Mouse (Mus musculus) heart, embryonic 16.5 days (tissue): ENCODE results near the gene Jph3. TPM values are rescaled to one million over a fixed set of nuclear protein-coding genes. Genes with fewer than 3 reads are reported as not detected.

ENCODE experiments used
- ATAC-seq: fragments of 200-750 bp; cut with Nextera tagmentation; replicated peaks from 2 replicates; pipeline ENCODE4 v1.8.0; 2017; ENCODE audit warnings: moderate number of reproducible peaks; ENCODE audit not compliant: insufficient read depth, low FRiP score; ENCODE audit errors: extremely low read depth
- H3K27ac ChIP-seq: fragments of 300-500 bp; sonication (generic); 2 replicates; pipeline ENCODE4 v1.5.1; 2014; ENCODE audit warnings: mild to moderate bottlenecking, low read length, control low read depth, moderate library complexity
- H3K27me3 ChIP-seq: fragments of 300-500 bp; sonication (generic); 2 replicates; pipeline ENCODE4 v1.6.1; 2014; ENCODE audit warnings: low read length, mixed read lengths; ENCODE audit not compliant: control insufficient read depth, insufficient read depth
- H3K36me3 ChIP-seq: fragments of 300-500 bp; sonication (generic); 2 replicates; pipeline ENCODE4 v1.6.1; 2014; ENCODE audit not compliant: control insufficient read depth, insufficient read depth
- H3K4me1 ChIP-seq: fragments of 300-500 bp; sonication (generic); 2 replicates; pipeline ENCODE4 v1.6.1; 2014; ENCODE audit warnings: low read length, mixed read lengths; ENCODE audit not compliant: control insufficient read depth, insufficient read depth
- H3K4me2 ChIP-seq: fragments of 300-500 bp; sonication (generic); 2 replicates; pipeline ENCODE4 v1.6.1; 2014; ENCODE audit warnings: low read depth, mild to moderate bottlenecking, control low read depth, low read length
- H3K4me3 ChIP-seq: fragments of 300-500 bp; sonication (generic); 2 replicates; pipeline ENCODE4 v1.5.1; 2014; ENCODE audit warnings: mild to moderate bottlenecking, control low read depth, low read length
- H3K9ac ChIP-seq: fragments of 300-500 bp; sonication (generic); 2 replicates; pipeline ENCODE4 v1.6.1; 2014; ENCODE audit warnings: low read length, control low read depth
- H3K9me3 ChIP-seq: fragments of 300-500 bp; sonication (generic); replicated peaks from 2 replicates; pipeline ENCODE4 v1.6.1; 2016; ENCODE audit warnings: low read length; ENCODE audit not compliant: control insufficient read depth
- WGBS: fragments of 180-500 bp; shearing (Covaris S2); extraction: QIAGEN DNeasy Blood & Tissue Kit; methylation state at CpG from one replicate; pipeline ENCODE4 v1.1.7; 2014; 5-methylcytosine and 5-hydroxymethylcytosine counted together
- polyA plus RNA-seq: library from polyadenylated mRNA; unstranded; fragments of >200 nt; fragmentation: Nextera tagmentation; extraction: Ambion mirVana; gene quantifications from 2 replicates; pipeline ENCODE4 v1.2.1, GENCODE M21; 2015

Jph3 gene
- polyA plus RNA-seq, 1 experiment from 2014 or later: 0.21 TPM

DNA sequence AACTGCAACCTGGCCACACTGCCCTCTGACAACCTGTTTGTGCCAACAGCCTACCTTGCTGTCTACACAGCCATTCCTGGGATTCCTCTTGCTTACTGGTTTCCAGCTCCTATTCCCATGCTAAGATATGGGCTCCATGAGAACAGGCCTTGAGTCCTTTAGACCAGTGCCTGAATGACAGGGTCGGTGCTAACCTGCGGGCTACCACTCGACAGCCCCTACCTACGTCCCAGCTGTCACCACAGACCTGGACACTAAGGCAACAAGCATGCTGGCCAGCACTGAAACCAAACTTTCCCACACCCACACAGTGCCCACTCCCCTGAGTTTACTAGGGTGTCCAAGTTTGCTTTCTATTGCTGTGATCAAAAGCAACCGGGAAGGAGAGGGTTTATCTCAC is 98.3 kb downstream of the Jph3 start:
- Histone ChIP-seq H3K9ac (no peak overlapping the region), H3K9me3 (no peaks in the 10 kb centered on the region), H3K4me2 (no peak overlapping the region), H3K4me1 (peaks cover 10% of the 10 kb centered on the region), H3K27ac (no peak overlapping the region), H3K4me3 (no peak overlapping the region), H3K36me3 (no peaks in the 10 kb centered on the region), H3K27me3 (no peaks in the 10 kb centered on the region)
- no peak for ATAC-seq
- WGBS: 87% methylated on average over 5 of the region's 5 CpGs

DNA sequence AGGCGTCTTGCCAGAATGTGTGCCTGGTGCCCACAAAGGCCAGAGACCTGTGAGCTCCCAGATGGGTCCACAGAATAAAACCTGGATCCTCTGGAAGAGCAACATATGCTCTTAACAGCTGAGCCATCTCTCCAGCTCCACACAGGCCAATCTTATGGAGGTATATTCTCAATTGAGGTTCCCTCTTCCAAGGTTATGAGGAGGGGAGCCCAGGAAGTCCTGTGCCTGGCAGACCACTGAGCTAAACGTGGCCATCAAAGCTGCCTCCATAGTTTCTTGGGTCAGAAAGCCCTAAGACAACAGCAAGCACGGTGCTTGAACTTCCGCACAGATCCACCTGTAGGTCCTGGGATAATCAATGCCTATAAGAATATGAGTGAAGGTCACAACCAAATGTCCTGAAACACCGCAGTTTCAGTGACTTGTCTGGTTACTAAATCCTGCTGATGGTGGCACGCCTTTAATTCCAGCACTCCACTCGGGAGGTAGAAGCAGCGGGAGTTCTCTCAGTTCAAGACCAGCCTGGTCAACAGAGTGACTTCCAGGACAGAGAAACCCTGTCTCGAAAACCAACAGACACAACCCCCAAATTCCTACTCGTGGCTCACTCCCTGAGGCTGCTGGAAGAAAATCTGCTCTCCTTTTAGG is 99.1 kb downstream of the Jph3 start:
- 29% methylated on average over 10 of the region's 10 CpGs for WGBS
- Histone ChIP-seq H3K9ac (peak overlapping the region; percentile 85), H3K4me2 (peak overlapping the region; percentile 69), H3K27me3 (no peaks in the 10 kb centered on the region), H3K9me3 (no peaks in the 10 kb centered on the region), H3K27ac (no peak overlapping the region), H3K4me3 (peak overlapping the region; percentile 85), H3K4me1 (peaks cover 10% of the 10 kb centered on the region), H3K36me3 (no peaks in the 10 kb centered on the region)
- no peak for ATAC-seq

DNA sequence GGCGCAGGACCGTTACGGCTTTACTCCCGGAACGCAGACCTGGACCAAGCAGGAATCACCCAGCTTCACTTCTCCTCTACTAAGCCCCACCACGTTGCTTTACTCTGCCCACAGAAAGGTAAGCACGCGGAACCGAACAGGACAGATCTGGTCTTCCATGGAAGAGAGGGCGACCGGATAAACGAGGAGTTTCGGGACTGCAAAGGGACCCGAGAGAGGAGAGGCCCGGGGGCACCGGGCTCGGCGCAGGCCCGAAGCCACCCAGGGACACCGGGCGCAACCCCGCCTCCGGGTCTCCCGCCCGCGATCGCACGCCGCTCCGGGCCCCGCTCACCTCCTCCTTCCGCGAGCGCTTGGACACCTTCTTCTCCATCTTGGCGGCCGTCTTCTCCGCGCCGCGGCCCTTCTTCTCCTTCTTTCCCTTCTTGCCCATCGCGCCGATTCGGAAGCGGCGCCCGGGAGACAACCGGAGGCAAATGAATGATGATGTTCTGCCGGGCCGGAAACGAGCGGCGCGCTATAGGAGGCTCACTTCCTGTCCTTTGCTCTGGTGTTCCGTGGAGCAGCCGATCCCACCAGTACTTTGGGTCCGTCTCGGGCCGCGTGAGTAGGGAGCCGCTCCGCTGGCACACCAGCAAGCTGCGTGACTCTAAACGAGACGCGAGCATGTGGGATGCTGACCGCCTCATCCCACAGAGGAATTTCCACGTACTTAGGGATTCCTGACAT is 99.8 kb downstream of the Jph3 start, which contains the start of gene Klhdc4:
Gene Klhdc4 (minus strand): TSS at position 522 of the 729 bp plus-strand sequence.
- H3K9me3 ChIP-seq: no peaks in the 10 kb centered on the region
- peak; percentile 96 for ATAC-seq
- under 1% methylated on average over 57 of the region's 68 CpGs for WGBS
- no peaks in the 10 kb centered on the region for H3K27me3 ChIP-seq
- H3K9ac ChIP-seq: peak within 1 kb of the TSS; percentile 85
- H3K27ac ChIP-seq: no peak within 1 kb of the TSS
- peak within 1 kb of the TSS; percentile 85 for H3K4me3 ChIP-seq
- peak within 1 kb of the TSS; percentile 69 for H3K4me2 ChIP-seq
- no peaks in the 10 kb centered on the region for H3K36me3 ChIP-seq
- peaks cover 10% of the 10 kb centered on the region for H3K4me1 ChIP-seq

DNA sequence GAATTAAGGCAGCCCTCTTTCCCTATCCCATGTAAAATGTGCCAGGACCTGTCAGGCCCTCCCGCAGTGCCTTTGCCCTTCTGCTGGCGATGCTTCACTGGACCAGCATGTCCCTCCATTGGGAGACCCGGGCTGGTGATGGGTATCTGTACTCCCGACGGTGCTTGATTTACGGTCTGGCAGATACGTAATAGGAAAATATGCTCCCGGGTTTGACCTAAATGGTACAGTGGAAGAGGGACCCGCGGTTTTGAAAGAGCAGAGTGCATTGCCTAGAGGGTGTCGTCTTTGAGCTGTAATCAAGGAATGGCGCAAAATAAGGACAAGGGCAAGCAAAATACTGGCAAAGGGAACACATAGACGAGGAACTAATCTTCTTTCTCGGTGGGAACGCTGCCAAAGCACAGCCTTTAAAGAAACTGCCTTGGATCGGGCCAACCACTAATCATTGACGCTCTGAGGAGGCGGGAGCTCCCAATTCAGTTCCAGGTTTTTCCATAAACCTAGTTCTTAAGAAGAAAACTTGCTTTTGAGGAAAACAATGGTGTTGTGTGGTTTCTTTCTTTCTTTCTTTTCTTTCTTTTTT is 100.4 kb downstream of the Jph3 start:
- peak overlapping the region; percentile 85 for H3K9ac ChIP-seq
- H3K4me3 ChIP-seq: peak overlapping the region; percentile 85
- H3K36me3 ChIP-seq: no peaks in the 10 kb centered on the region
- H3K27ac ChIP-seq: no peak overlapping the region
- H3K27me3 ChIP-seq: no peaks in the 10 kb centered on the region
- peak; percentile 62 for ATAC-seq
- H3K4me2 ChIP-seq: peak overlapping the region; percentile 69
- no peaks in the 10 kb centered on the region for H3K9me3 ChIP-seq
- 15% methylated on average over 18 of the region's 18 CpGs for whole genome bisulfite sequencing
- peaks cover 10% of the 10 kb centered on the region for H3K4me1 ChIP-seq

DNA sequence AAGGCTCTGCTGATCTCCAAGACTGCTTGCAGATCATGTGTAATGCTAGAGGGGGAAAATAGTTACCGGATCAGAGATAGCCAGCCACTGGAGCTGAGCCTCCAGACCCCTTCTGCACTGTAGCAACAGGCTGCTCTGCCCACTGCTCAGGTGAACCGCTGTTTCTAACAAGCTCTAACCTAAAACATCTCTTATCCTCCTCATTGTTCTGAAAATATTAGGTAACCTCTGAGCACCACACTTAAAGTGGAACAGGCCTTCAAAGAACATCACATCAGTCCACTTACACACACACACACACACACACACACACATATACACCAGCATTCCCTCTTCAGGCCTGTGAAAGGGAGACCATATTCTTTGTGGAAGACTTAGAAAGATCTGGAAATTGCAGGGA is 102.6 kb downstream of the Jph3 start:
- 70% methylated on average over 2 of the region's 2 CpGs for WGBS
- ATAC-seq: no peak
- H3K4me3 ChIP-seq: no peak overlapping the region
- H3K27ac ChIP-seq: no peak overlapping the region
- H3K4me1 ChIP-seq: peaks cover 10% of the 10 kb centered on the region
- no peaks in the 10 kb centered on the region for H3K36me3 ChIP-seq
- H3K9ac ChIP-seq: no peak overlapping the region
- H3K27me3 ChIP-seq: no peaks in the 10 kb centered on the region
- H3K4me2 ChIP-seq: no peak overlapping the region
- H3K9me3 ChIP-seq: no peaks in the 10 kb centered on the region

DNA sequence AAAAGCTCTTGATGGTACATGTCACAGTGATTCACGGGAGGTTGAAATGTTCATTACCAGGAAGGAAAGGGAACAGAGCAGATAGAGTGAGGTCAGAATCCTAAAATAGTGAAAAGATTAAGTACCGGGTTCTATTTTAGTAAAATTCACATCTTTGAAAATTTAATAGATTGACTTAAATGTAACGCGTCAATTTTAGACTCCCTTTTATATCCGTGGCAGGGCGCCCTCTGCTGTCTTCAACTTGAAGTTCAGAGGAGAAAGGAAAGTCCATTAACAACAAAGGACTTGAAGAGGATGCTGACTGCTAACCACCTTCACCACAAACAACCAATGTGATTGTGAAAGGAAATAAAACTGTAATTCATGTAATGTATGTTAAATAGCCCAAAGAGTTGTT is 103.1 kb downstream of the Jph3 start:
- Histone ChIP-seq H3K27me3 (no peaks in the 10 kb centered on the region), H3K9me3 (no peaks in the 10 kb centered on the region), H3K4me3 (no peak overlapping the region), H3K36me3 (no peaks in the 10 kb centered on the region), H3K9ac (no peak overlapping the region), H3K4me1 (peaks cover 10% of the 10 kb centered on the region), H3K27ac (no peak overlapping the region), H3K4me2 (no peak overlapping the region)
- no peak for ATAC-seq
- WGBS: 13% methylated on average over 6 of the region's 6 CpGs

DNA sequence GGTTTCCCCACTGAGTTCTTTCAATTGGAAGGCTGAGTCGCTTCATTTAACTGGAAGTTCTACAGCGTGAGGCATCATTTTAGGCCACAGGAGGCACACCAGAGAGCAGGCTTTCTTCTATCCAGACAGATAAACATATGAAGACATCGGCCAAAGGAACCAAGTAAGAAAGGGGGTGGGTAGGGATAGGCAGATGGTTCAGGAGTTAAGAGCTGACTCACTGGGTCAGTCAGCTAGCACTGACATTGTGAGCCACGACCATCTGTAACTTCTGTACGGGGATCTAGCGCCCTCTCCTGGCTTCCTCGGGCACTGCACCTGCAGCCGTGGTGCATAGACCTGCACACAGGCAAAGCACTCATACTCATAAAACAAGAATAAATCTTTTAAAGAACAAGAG is 111.8 kb downstream of the Jph3 start:
- no peak overlapping the region for H3K4me2 ChIP-seq
- no peaks in the 10 kb centered on the region for H3K36me3 ChIP-seq
- H3K27me3 ChIP-seq: no peaks in the 10 kb centered on the region
- H3K4me1 ChIP-seq: no peaks in the 10 kb centered on the region
- H3K9ac ChIP-seq: no peak overlapping the region
- H3K27ac ChIP-seq: no peak overlapping the region
- H3K4me3 ChIP-seq: no peak overlapping the region
- no peaks in the 10 kb centered on the region for H3K9me3 ChIP-seq
- ATAC-seq: no peak
- 46% methylated on average over 8 of the region's 8 CpGs for WGBS

DNA sequence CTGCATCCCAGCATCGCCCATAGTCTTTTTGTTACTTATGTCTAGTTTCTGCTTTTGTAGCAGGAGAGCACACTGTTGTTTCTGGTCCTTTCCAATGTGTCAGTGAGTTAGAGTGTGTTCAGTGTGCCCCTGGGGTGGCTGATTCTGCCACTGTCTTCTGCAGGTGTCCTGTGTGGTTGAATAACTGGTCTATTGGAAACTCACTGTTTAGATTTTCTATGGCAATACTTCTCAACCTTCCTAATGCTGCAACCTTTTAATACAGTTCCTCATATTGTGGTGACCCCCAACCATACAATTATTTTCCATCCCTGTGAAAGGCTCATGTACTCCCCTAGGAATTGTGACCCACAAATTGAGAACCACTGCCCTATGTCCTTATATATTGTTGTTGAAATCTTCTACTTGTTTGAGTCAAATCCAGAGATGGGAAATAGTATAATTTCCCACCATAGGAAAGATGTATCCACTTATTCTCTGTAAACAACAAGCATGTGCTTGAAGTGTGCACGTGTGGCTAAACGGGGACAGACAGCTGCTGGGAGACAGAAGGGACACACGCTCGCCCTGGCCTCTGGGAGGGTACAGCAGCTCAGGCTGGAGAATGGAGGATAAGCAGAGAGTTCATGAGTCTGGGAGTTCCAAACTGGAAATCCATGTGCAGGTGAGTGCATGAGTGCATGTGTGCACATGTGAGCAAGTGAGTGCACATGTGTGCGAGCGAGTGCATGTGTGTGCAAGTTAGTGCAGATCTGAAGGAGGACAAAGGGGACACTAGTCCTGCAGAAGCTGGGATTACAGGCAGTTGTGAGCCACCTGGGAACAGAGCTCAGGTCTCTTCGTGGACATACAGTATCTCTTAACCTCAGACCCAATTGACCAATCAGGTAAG is 112.9 kb downstream of the Jph3 start:
- Histone ChIP-seq H3K27me3 (no peaks in the 10 kb centered on the region), H3K4me3 (no peak overlapping the region), H3K36me3 (no peaks in the 10 kb centered on the region), H3K9me3 (no peaks in the 10 kb centered on the region), H3K9ac (no peak overlapping the region), H3K4me1 (no peaks in the 10 kb centered on the region), H3K27ac (no peak overlapping the region), H3K4me2 (no peak overlapping the region)
- no peak for ATAC-seq
- WGBS: 83% methylated on average over 8 of the region's 8 CpGs
